Mouse (Mus musculus) intestine, embryonic 15.5 days (tissue): ENCODE results near the gene Trap1. TPM values are rescaled to one million over a fixed set of nuclear protein-coding genes. Genes with fewer than 3 reads are reported as not detected.
A peak's percentile ranks its signal among the peaks of the same experiment; 100 is the strongest.

ENCODE experiments used
- ATAC-seq: fragments of 200-750 bp; cut with Nextera tagmentation; 2 replicates; pipeline ENCODE4 v1.8.0; 2017; ENCODE audit warnings: moderate TSS enrichment, moderate library complexity
- H3K27ac ChIP-seq: fragments of 300-500 bp; sonication (generic); 2 replicates; pipeline ENCODE4 v1.5.1; 2015; ENCODE audit warnings: mild to moderate bottlenecking, inconsistent platforms
- H3K27me3 ChIP-seq: fragments of 300-500 bp; sonication (generic); replicated peaks from 2 replicates; pipeline ENCODE4 v1.6.1; 2015; ENCODE audit warnings: inconsistent platforms
- H3K36me3 ChIP-seq: fragments of 300-500 bp; sonication (generic); 2 replicates; pipeline ENCODE4 v1.6.1; 2015; ENCODE audit warnings: inconsistent platforms
- H3K4me1 ChIP-seq: fragments of 300-500 bp; sonication (generic); replicated peaks from 2 replicates; pipeline ENCODE4 v1.6.1; 2015; ENCODE audit warnings: inconsistent platforms
- H3K4me2 ChIP-seq: fragments of 300-500 bp; sonication (generic); replicated peaks from 2 replicates; pipeline ENCODE4 v1.6.1; 2015; ENCODE audit warnings: mild to moderate bottlenecking, inconsistent platforms
- H3K4me3 ChIP-seq: fragments of 300-500 bp; sonication (generic); replicated peaks from 2 replicates; pipeline ENCODE4 v1.5.1; 2015; ENCODE audit warnings: inconsistent platforms
- H3K9ac ChIP-seq: fragments of 300-500 bp; sonication (generic); 2 replicates; pipeline ENCODE4 v1.6.1; 2015; ENCODE audit warnings: inconsistent platforms
- H3K9me3 ChIP-seq: fragments of 300-500 bp; sonication (generic); 2 replicates; pipeline ENCODE4 v1.6.1; 2016; ENCODE audit warnings: inconsistent platforms
- WGBS: fragments of 180-500 bp; shearing (Covaris S2); methylation state at CpG from one replicate; pipeline ENCODE4 v1.1.7; 2015; 5-methylcytosine and 5-hydroxymethylcytosine counted together
- polyA plus RNA-seq: library from polyadenylated mRNA; unstranded; fragments of >200 nt; fragmentation: Nextera tagmentation; extraction: Ambion mirVana; gene quantifications from 2 replicates; pipeline ENCODE4 v1.2.1, GENCODE M21; 2015

Gene Trap1
- polyA plus RNA-seq, 1 experiment from 2014 or later: 116 TPM

GRCm38 (mm10) chr16:4074836-4075235 lies 2.8 kb downstream of the Trap1 start:
- Histone ChIP-seq H3K4me2 (no peak overlapping the region), H3K27ac (no peak overlapping the region), H3K9me3 (no peaks in the 10 kb centered on the region), H3K9ac (no peak overlapping the region), H3K27me3 (no peaks in the 10 kb centered on the region), H3K4me1 (peaks cover 16% of the 10 kb centered on the region), H3K4me3 (no peak overlapping the region), H3K36me3 (no peaks in the 10 kb centered on the region)
- 65% methylated on average over 3 of the region's 3 CpGs for WGBS
- no peak for ATAC-seq

- ATAC-seq: no peak
- Histone ChIP-seq H3K36me3 (no peaks in the 10 kb centered on the region), H3K4me2 (no peak overlapping the region), H3K9me3 (no peaks in the 10 kb centered on the region), H3K4me1 (peaks cover 16% of the 10 kb centered on the region), H3K27me3 (no peaks in the 10 kb centered on the region), H3K27ac (no peak overlapping the region), H3K9ac (no peak overlapping the region), H3K4me3 (no peak overlapping the region)
- WGBS: 68% methylated on average over 6 of the region's 6 CpGs
These were observed 3.3 kb downstream of the Trap1 start for GRCm38 (mm10) chr16:4074297-4074696.

- no peak for ATAC-seq
These were observed 9.0 kb downstream of the Trap1 start for GRCm38 (mm10) chr16:4068588-4068987.

GRCm38 (mm10) chr16:4064945-4065344 lies 12.7 kb downstream of the Trap1 start:
- WGBS: 89% methylated on average over 4 of the region's 4 CpGs
- Histone ChIP-seq H3K4me1 (no peaks in the 10 kb centered on the region), H3K36me3 (peaks cover 54% of the 10 kb centered on the region), H3K27me3 (no peaks in the 10 kb centered on the region), H3K4me3 (no peak overlapping the region), H3K9me3 (no peaks in the 10 kb centered on the region), H3K9ac (no peak overlapping the region), H3K27ac (no peak overlapping the region), H3K4me2 (no peak overlapping the region)
- no peak for ATAC-seq

More at GRCm38 (mm10) chr16:4068588-4068987, 9.0 kb downstream of the Trap1 start:
- H3K4me2 ChIP-seq: no peak overlapping the region
- H3K27ac ChIP-seq: no peak overlapping the region
- H3K36me3 ChIP-seq: peaks cover 36% of the 10 kb centered on the region
- H3K9ac ChIP-seq: no peak overlapping the region
- no peaks in the 10 kb centered on the region for H3K4me1 ChIP-seq
- H3K27me3 ChIP-seq: no peaks in the 10 kb centered on the region
- no peak overlapping the region for H3K4me3 ChIP-seq
- no peaks in the 10 kb centered on the region for H3K9me3 ChIP-seq
- 49% methylated on average over 8 of the region's 8 CpGs for WGBS

GRCm38 (mm10) chr16:4053811-4054210 lies 23.8 kb downstream of the Trap1 start:
- peaks cover 25% of the 10 kb centered on the region for H3K36me3 ChIP-seq
- ATAC-seq: no peak
- H3K4me2 ChIP-seq: no peak overlapping the region
- H3K4me1 ChIP-seq: no peaks in the 10 kb centered on the region
- 84% methylated on average over 3 of the region's 3 CpGs for WGBS
- no peak overlapping the region for H3K27ac ChIP-seq
- no peaks in the 10 kb centered on the region for H3K9me3 ChIP-seq
- no peak overlapping the region for H3K9ac ChIP-seq
- H3K27me3 ChIP-seq: no peaks in the 10 kb centered on the region
- H3K4me3 ChIP-seq: no peak overlapping the region

- Histone ChIP-seq H3K36me3 (peaks cover 25% of the 10 kb centered on the region), H3K4me2 (no peak overlapping the region), H3K27ac (no peak overlapping the region), H3K9ac (no peak overlapping the region), H3K4me3 (no peak overlapping the region), H3K27me3 (no peaks in the 10 kb centered on the region), H3K9me3 (no peaks in the 10 kb centered on the region), H3K4me1 (no peaks in the 10 kb centered on the region)
- 90% methylated on average over 4 of the region's 4 CpGs for WGBS
- ATAC-seq: no peak
These were observed 25.0 kb downstream of the Trap1 start for GRCm38 (mm10) chr16:4052601-4053000.

GRCm38 (mm10) chr16:4045524-4045923 lies 32.1 kb downstream of the Trap1 start:
- 86% methylated on average over 4 of the region's 4 CpGs for WGBS
- no peak for ATAC-seq

GRCm38 (mm10) chr16:4044093-4044492 lies 33.5 kb downstream of the Trap1 start:
- 88% methylated on average over 2 of the region's 2 CpGs for WGBS
- no peak overlapping the region for H3K4me3 ChIP-seq
- no peaks in the 10 kb centered on the region for H3K9me3 ChIP-seq
- peaks cover 26% of the 10 kb centered on the region for H3K36me3 ChIP-seq
- no peak overlapping the region for H3K27ac ChIP-seq
- H3K9ac ChIP-seq: no peak overlapping the region
- ATAC-seq: no peak; the same call in 1 of the 2 replicates
- no peak overlapping the region for H3K4me2 ChIP-seq
- H3K4me1 ChIP-seq: no peaks in the 10 kb centered on the region
- no peaks in the 10 kb centered on the region for H3K27me3 ChIP-seq

More at GRCm38 (mm10) chr16:4045524-4045923, 32.1 kb downstream of the Trap1 start:
- no peaks in the 10 kb centered on the region for H3K9me3 ChIP-seq
- no peak overlapping the region for H3K27ac ChIP-seq
- H3K4me3 ChIP-seq: no peak overlapping the region
- H3K4me2 ChIP-seq: no peak overlapping the region
- H3K9ac ChIP-seq: no peak overlapping the region
- H3K36me3 ChIP-seq: peaks cover 23% of the 10 kb centered on the region
- H3K4me1 ChIP-seq: no peaks in the 10 kb centered on the region
- no peaks in the 10 kb centered on the region for H3K27me3 ChIP-seq

GRCm38 (mm10) chr16:4041646-4042045 lies 36.0 kb downstream of the Trap1 start:
- Histone ChIP-seq H3K36me3 (peaks cover 41% of the 10 kb centered on the region), H3K9ac (no peak overlapping the region), H3K4me2 (no peak overlapping the region), H3K4me3 (no peak overlapping the region), H3K9me3 (no peaks in the 10 kb centered on the region), H3K27ac (no peak overlapping the region), H3K4me1 (no peaks in the 10 kb centered on the region), H3K27me3 (no peaks in the 10 kb centered on the region)
- no peak for ATAC-seq
- WGBS: 99% methylated on average over 4 of the region's 4 CpGs

GRCm38 (mm10) chr16:4040206-4040605 lies 37.4 kb downstream of the Trap1 start:
- H3K4me1 ChIP-seq: no peaks in the 10 kb centered on the region
- H3K4me2 ChIP-seq: no peak overlapping the region
- 85% methylated on average over 5 of the region's 5 CpGs for WGBS
- peaks cover 33% of the 10 kb centered on the region for H3K36me3 ChIP-seq
- ATAC-seq: no peak
- H3K27me3 ChIP-seq: no peaks in the 10 kb centered on the region
- H3K27ac ChIP-seq: no peak overlapping the region
- no peak overlapping the region for H3K4me3 ChIP-seq
- H3K9ac ChIP-seq: no peak overlapping the region
- H3K9me3 ChIP-seq: no peaks in the 10 kb centered on the region

- ATAC-seq: no peak
- H3K4me1 ChIP-seq: no peaks in the 10 kb centered on the region
- peaks cover 24% of the 10 kb centered on the region for H3K36me3 ChIP-seq
- H3K4me2 ChIP-seq: no peak overlapping the region
- H3K9ac ChIP-seq: no peak overlapping the region
- H3K27ac ChIP-seq: no peak overlapping the region
- 92% methylated on average over 7 of the region's 7 CpGs for WGBS
- no peaks in the 10 kb centered on the region for H3K27me3 ChIP-seq
- H3K9me3 ChIP-seq: no peaks in the 10 kb centered on the region
- H3K4me3 ChIP-seq: no peak overlapping the region
These were observed 39.9 kb downstream of the Trap1 start for GRCm38 (mm10) chr16:4037690-4038089.

- ATAC-seq: peak; percentile 58
- no peak within 1 kb of the TSS for H3K4me3 ChIP-seq
- peaks cover 24% of the 10 kb centered on the region for H3K36me3 ChIP-seq
- 71% methylated on average over 5 of the region's 5 CpGs for WGBS
- no peaks in the 10 kb centered on the region for H3K4me1 ChIP-seq
- H3K9ac ChIP-seq: no peak within 1 kb of the TSS
- H3K27me3 ChIP-seq: no peaks in the 10 kb centered on the region
- no peaks in the 10 kb centered on the region for H3K9me3 ChIP-seq
- no peak within 1 kb of the TSS for H3K4me2 ChIP-seq
- H3K27ac ChIP-seq: no peak within 1 kb of the TSS
These were observed 40.8 kb downstream of the Trap1 start, which contains the start of gene Dnase1 for GRCm38 (mm10) chr16:4036807-4037206. Gene Dnase1 (plus strand): TSS chr16:4036942.

- WGBS: 91% methylated on average over 2 of the region's 2 CpGs
- Histone ChIP-seq H3K4me3 (no peak overlapping the region), H3K9me3 (no peaks in the 10 kb centered on the region), H3K9ac (no peak overlapping the region), H3K4me2 (no peak overlapping the region), H3K4me1 (no peaks in the 10 kb centered on the region), H3K27me3 (no peaks in the 10 kb centered on the region), H3K36me3 (peaks cover 20% of the 10 kb centered on the region), H3K27ac (no peak overlapping the region)
- no peak for ATAC-seq
These were observed 42.1 kb downstream of the Trap1 start for GRCm38 (mm10) chr16:4035575-4035974.
